Mouse (Mus musculus) testis, adult 2 months (tissue): Measurements from ENCODE around the gene Kcnb1. TPM values are rescaled to one million over a fixed set of nuclear protein-coding genes. Genes with fewer than 3 reads are reported as not detected.

Experiments
- H3K27ac ChIP-seq: fragments of 200-500 bp; 2 replicates; pipeline ENCODE4 v1.5.1; 2012; ENCODE audit warnings: low read depth, low read length; ENCODE audit not compliant: control insufficient read depth, insufficient read depth
- H3K27me3 ChIP-seq: fragments of 200-500 bp; 2 replicates; pipeline ENCODE4 v1.6.1; 2012; ENCODE audit warnings: mild to moderate bottlenecking, low read length, moderate library complexity; ENCODE audit not compliant: control insufficient read depth, insufficient read depth
- H3K36me3 ChIP-seq: fragments of 200-500 bp; 2 replicates; pipeline ENCODE4 v1.6.1; 2012; ENCODE audit warnings: mild to moderate bottlenecking, low read length; ENCODE audit not compliant: control insufficient read depth, insufficient read depth
- H3K4me1 ChIP-seq: fragments of 200-500 bp; 2 replicates; pipeline ENCODE4 v1.6.1; 2012; ENCODE audit warnings: low read length; ENCODE audit not compliant: control insufficient read depth, insufficient read depth
- H3K4me3 ChIP-seq: fragments of 200-500 bp; 2 replicates; pipeline ENCODE4 v1.5.1; 2012; ENCODE audit warnings: low read depth, mild to moderate bottlenecking, low read length, moderate library complexity, mixed read lengths; ENCODE audit not compliant: control insufficient read depth
- CTCF ChIP-seq: fragments of 200-500 bp; IDR thresholded peaks from 2 replicates; pipeline ENCODE4 v1.5.1; 2012; ENCODE audit warnings: low read depth, mild to moderate bottlenecking, inconsistent platforms, low read length, moderate library complexity; ENCODE audit not compliant: control insufficient read depth, insufficient read depth, insufficient replicate concordance
- POLR2A ChIP-seq: fragments of 200-500 bp; IDR thresholded peaks from 2 replicates; pipeline ENCODE4 v1.6.1; 2012; ENCODE audit warnings: low read depth, mild to moderate bottlenecking, inconsistent platforms, low read length, moderate library complexity; ENCODE audit not compliant: control insufficient read depth
- polyA plus RNA-seq: library from polyadenylated mRNA; depleted of rRNA; stranded (reverse); fragments of >200 nt; gene quantifications from 2 replicates; pipeline ENCODE4 v1.2.3, GENCODE M21; 2012

The Kcnb1 gene
- polyA plus RNA-seq, 1 experiment: 2.8 TPM

GRCm38 (mm10) chr2:167120186-167120830 lies 69.6 kb downstream of the Kcnb1 start:
- Histone ChIP-seq H3K36me3 (no peaks in the 10 kb centered on the region), H3K4me3 (no peak overlapping the region), H3K27me3 (no peaks in the 10 kb centered on the region), H3K27ac (no peak overlapping the region), H3K4me1 (no peaks in the 10 kb centered on the region)
- TF ChIP-seq CTCF (no peak), POLR2A (no peak)

- no peaks in the 10 kb centered on the region for H3K4me1 ChIP-seq
- no peak overlapping the region for H3K4me3 ChIP-seq
- no peaks in the 10 kb centered on the region for H3K27me3 ChIP-seq
- no peak overlapping the region for H3K27ac ChIP-seq
- TF ChIP-seq POLR2A (no peak), CTCF (no peak)
- no peaks in the 10 kb centered on the region for H3K36me3 ChIP-seq
Observed at GRCm38 (mm10) chr2:167118046-167118445, 71.9 kb downstream of the Kcnb1 start.

- TF ChIP-seq CTCF (peak; percentile 97; the same call in 1 of the 2 replicates), POLR2A (no peak)
- Histone ChIP-seq H3K4me1 (no peaks in the 10 kb centered on the region), H3K4me3 (no peak overlapping the region), H3K27ac (no peak overlapping the region), H3K36me3 (no peaks in the 10 kb centered on the region), H3K27me3 (no peaks in the 10 kb centered on the region)
Observed at GRCm38 (mm10) chr2:167112737-167113136, 77.2 kb downstream of the Kcnb1 start.

GRCm38 (mm10) chr2:167112259-167112658 lies 77.7 kb downstream of the Kcnb1 start:
- no peaks in the 10 kb centered on the region for H3K4me1 ChIP-seq
- no peak overlapping the region for H3K27ac ChIP-seq

GRCm38 (mm10) chr2:167109506-167109905 lies 80.4 kb downstream of the Kcnb1 start:
- Histone ChIP-seq H3K36me3 (no peaks in the 10 kb centered on the region), H3K4me3 (no peak overlapping the region), H3K4me1 (peaks cover 11% of the 10 kb centered on the region), H3K27ac (no peak overlapping the region), H3K27me3 (no peaks in the 10 kb centered on the region)
- TF ChIP-seq CTCF: no peak
- TF ChIP-seq POLR2A: no peak

More at GRCm38 (mm10) chr2:167112259-167112658, 77.7 kb downstream of the Kcnb1 start:
- Histone ChIP-seq H3K36me3 (no peaks in the 10 kb centered on the region), H3K4me3 (no peak overlapping the region), H3K27me3 (no peaks in the 10 kb centered on the region)
- TF ChIP-seq CTCF: 0 out of 2 replicates have a peak, but pooled peaks have one; percentile 2
- TF ChIP-seq POLR2A: no peak

GRCm38 (mm10) chr2:167103546-167103945 lies 86.4 kb downstream of the Kcnb1 start:
- Histone ChIP-seq H3K27me3 (no peaks in the 10 kb centered on the region), H3K27ac (no peak overlapping the region), H3K4me3 (no peak overlapping the region; the same call in 1 of the 2 replicates), H3K36me3 (no peaks in the 10 kb centered on the region), H3K4me1 (peaks cover 26% of the 10 kb centered on the region)
- no peak for TF ChIP-seq CTCF
- TF ChIP-seq POLR2A: no peak

- Histone ChIP-seq H3K4me3 (peak overlapping the region; percentile 64), H3K4me1 (peaks cover 26% of the 10 kb centered on the region), H3K27ac (no peak overlapping the region), H3K27me3 (no peaks in the 10 kb centered on the region), H3K36me3 (no peaks in the 10 kb centered on the region)
- TF ChIP-seq CTCF: no peak
- TF ChIP-seq POLR2A: no peak
Observed at GRCm38 (mm10) chr2:167101743-167102441, 88.1 kb downstream of the Kcnb1 start.
